Mouse (Mus musculus): ENCODE measurements around the gene Smarcd2. TPM values are rescaled to one million over a fixed set of nuclear protein-coding genes. Genes with fewer than 3 reads are reported as not detected.

Smarcd2 gene
- polyA plus RNA-seq, 1 experiment, result 115 TPM

GRCm38 (mm10) chr11:106276454-106276853 lies 3.7 kb upstream of the Smarcd2 start, which contains the start of gene Tcam1:
Gene Tcam1, plus strand, starts transcription at chr11:106276672.
- no peak for DNase-seq (ENCODE audit: low read depth)

- no peak for DNase-seq (ENCODE audit: low read depth)
These were observed 2.2 kb upstream of the Smarcd2 start for GRCm38 (mm10) chr11:106274971-106275411.

- no peak for DNase-seq (ENCODE audit: low read depth)
These were observed 1.6 kb upstream of the Smarcd2 start for GRCm38 (mm10) chr11:106274374-106274773.

GRCm38 (mm10) chr11:106273811-106274210 lies 1.0 kb upstream of the Smarcd2 start:
- DNase-seq (ENCODE audit: low read depth), result no peak

- no peak for DNase-seq (ENCODE audit: low read depth)
These were observed 526 bp upstream of the Smarcd2 start for GRCm38 (mm10) chr11:106273311-106273684.

GRCm38 (mm10) chr11:106271794-106272643 lies 753 bp downstream of the Smarcd2 start:
- no peak for DNase-seq (ENCODE audit: low read depth)

- no peak for DNase-seq (ENCODE audit: low read depth)
These were observed 1.5 kb downstream of the Smarcd2 start for GRCm38 (mm10) chr11:106271131-106271793.

- DNase-seq (ENCODE audit: low read depth), result no peak
These were observed 3.7 kb downstream of the Smarcd2 start for GRCm38 (mm10) chr11:106269060-106269431.

GRCm38 (mm10) chr11:106268326-106269059 lies 4.3 kb downstream of the Smarcd2 start:
- peak; percentile 85 for DNase-seq (ENCODE audit: low read depth)

- DNase-seq (ENCODE audit: low read depth), result no peak
These were observed 4.9 kb downstream of the Smarcd2 start for GRCm38 (mm10) chr11:106267871-106268270.

GRCm38 (mm10) chr11:106267311-106267852 lies 5.4 kb downstream of the Smarcd2 start:
- no peak for DNase-seq (ENCODE audit: low read depth)

- DNase-seq (ENCODE audit: low read depth), result no peak
These were observed 6.3 kb downstream of the Smarcd2 start for GRCm38 (mm10) chr11:106266431-106266830.

- DNase-seq (ENCODE audit: low read depth), result no peak
These were observed 7.2 kb downstream of the Smarcd2 start for GRCm38 (mm10) chr11:106265570-106265969.

GRCm38 (mm10) chr11:106264988-106265387 lies 7.8 kb downstream of the Smarcd2 start:
- no peak for DNase-seq (ENCODE audit: low read depth)

GRCm38 (mm10) chr11:106263963-106264362 lies 8.8 kb downstream of the Smarcd2 start:
- no peak for DNase-seq (ENCODE audit: low read depth)

- no peak for DNase-seq (ENCODE audit: low read depth)
These were observed 11.8 kb downstream of the Smarcd2 start for GRCm38 (mm10) chr11:106260826-106261450.

GRCm38 (mm10) chr11:106256775-106257174 lies 16.0 kb downstream of the Smarcd2 start:
- DNase-seq (ENCODE audit: low read depth), result no peak

- DNase-seq (ENCODE audit: low read depth), result no peak
These were observed 16.9 kb downstream of the Smarcd2 start, which contains the start of the genes Ftsj3 and Psmc5 for GRCm38 (mm10) chr11:106255685-106256451. Gene Ftsj3, minus strand, starts transcription at chr11:106256079. Gene Psmc5, plus strand, starts transcription at chr11:106256154.

GRCm38 (mm10) chr11:106255174-106255573 lies 17.6 kb downstream of the Smarcd2 start:
- no peak for DNase-seq (ENCODE audit: low read depth)

- DNase-seq (ENCODE audit: low read depth), result no peak
These were observed 18.0 kb downstream of the Smarcd2 start for GRCm38 (mm10) chr11:106254767-106255166.

GRCm38 (mm10) chr11:106249326-106249725 lies 23.4 kb downstream of the Smarcd2 start:
- no peak for DNase-seq (ENCODE audit: low read depth)
